Mouse (Mus musculus): ENCODE measurements around the gene Mosmo. TPM values are rescaled to one million over a fixed set of nuclear protein-coding genes. Genes with fewer than 3 reads are reported as not detected.
"Not testable (repeated sequence)": the region's sequence is repeated elsewhere in the genome, so short reads cannot be mapped to it uniquely, and the experiment has no call there.

Gene Mosmo
- total RNA-seq, 2 experiments from 2014 or later: 36.2 to 41.2 TPM

- no peak for DNase-seq (ENCODE audit: low spot score in 2 of 2)
Observed at GRCm38 (mm10) chr7:120696331-120696730, 18.9 kb downstream of the Mosmo start.

GRCm38 (mm10) chr7:120699586-120699985 lies 22.2 kb downstream of the Mosmo start:
- DNase-seq (ENCODE audit: low spot score in 2 of 2): no peak

DNA sequence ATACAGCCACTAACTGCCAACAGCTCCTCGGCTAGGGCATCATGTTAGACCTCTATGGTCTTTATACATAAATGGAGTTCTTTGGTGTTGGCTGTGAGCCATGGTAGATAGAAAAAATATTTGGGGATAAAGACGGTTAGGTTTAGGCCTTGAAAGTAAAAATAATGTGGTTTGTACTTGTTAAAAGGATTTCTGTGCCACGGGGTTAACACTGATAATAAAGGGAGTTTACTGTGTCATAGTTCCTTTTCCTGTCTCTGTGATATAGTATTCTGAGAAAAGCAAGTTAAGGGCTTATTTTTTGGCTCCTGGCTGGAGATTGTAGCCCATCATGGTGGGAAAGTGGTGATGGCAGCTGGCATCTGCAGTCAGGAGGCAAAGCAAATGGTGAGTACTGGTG lies 26.5 kb downstream of the Mosmo start:
- no peak for DNase-seq (ENCODE audit: low spot score in 2 of 2)

DNA sequence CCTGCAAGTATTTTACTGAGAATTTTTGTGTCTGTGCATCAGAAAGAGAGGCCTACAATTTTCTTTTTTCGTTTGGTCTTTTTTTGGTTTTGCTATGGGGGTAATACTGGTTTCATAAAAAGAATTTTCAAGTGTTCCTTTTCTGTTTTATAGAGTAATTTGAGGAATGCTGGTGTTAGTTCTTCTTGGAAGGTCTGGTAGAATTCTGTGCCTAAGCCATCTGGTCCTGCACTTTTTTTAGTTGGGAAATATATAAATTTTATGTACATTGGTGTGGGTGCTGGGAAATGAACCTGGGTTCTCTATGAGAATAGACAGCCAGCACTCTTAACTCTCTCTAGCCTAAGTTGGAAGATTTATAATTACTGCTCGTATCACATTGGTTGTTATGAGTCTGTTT lies 34.7 kb downstream of the Mosmo start:
- DNase-seq (ENCODE audit: low spot score in 2 of 2): no peak

- DNase-seq (ENCODE audit: low spot score in 2 of 2): no peak
Observed at GRCm38 (mm10) chr7:120713225-120713624, 35.8 kb downstream of the Mosmo start.

- DNase-seq (ENCODE audit: low spot score in 2 of 2): not testable (repeated sequence)
Observed at GRCm38 (mm10) chr7:120713951-120714350, 36.5 kb downstream of the Mosmo start.

GRCm38 (mm10) chr7:120717261-120717660 lies 39.8 kb downstream of the Mosmo start:
- DNase-seq (ENCODE audit: low spot score in 2 of 2): no peak

DNA sequence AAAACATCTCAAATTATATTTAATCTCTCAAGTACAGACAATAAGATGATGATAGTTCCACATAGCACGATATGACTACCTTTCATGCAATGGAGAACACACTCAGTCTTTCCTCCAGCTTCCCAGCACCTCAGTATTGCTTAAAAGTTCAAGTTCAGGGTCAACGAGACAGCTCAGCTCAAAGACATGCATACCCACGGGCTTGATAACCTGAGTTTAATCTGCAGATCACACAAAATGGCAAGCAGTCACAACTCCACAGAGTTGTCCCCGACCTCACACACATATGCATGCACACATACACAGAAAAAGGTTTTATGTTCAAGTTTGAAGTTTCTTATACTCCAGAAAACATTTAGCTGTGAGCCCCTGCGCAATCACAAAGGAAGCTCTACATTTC lies 43.6 kb downstream of the Mosmo start:
- DNase-seq (ENCODE audit: low spot score in 2 of 2): no peak

DNA sequence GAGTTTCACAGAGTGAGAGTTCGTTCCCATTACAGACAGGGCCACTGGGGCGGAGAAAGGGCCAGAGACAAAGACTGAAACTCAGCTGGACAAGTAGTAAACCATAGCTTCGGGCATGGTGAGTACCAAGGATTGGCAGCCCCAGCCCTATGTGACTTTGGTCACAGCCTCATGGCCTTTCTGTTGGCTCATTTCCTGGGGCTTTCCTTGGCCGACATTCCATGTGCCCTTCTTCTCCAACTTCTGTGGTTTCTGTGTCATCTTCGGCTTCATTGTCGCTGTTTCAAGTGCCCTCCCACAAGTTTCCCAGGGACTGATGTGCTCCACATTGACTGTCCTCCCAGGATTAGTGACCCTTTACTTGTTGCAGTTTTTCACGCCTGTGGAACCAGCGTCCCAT lies 44.0 kb downstream of the Mosmo start:
- DNase-seq (ENCODE audit: low spot score in 2 of 2): no peak

DNA sequence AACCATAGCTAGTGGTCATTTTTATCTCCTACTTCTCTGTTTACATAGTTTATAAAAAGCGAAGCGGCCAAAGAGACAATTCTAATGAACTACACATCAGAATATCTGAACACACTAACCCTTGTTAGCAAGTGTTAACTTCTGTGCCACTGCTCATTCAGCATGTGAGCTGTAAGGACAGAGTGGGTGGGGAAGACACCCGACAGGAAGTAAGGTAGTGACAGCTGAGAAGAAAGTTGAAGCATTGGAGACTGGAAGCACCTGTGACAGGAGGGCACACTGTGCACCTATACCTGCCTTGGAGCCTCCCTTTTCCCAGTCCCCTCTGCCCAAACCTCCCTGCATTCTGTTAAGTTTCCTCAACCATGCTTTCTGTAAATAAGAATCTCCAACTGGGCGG lies 44.6 kb downstream of the Mosmo start:
- DNase-seq (ENCODE audit: low spot score in 2 of 2): no peak

DNA sequence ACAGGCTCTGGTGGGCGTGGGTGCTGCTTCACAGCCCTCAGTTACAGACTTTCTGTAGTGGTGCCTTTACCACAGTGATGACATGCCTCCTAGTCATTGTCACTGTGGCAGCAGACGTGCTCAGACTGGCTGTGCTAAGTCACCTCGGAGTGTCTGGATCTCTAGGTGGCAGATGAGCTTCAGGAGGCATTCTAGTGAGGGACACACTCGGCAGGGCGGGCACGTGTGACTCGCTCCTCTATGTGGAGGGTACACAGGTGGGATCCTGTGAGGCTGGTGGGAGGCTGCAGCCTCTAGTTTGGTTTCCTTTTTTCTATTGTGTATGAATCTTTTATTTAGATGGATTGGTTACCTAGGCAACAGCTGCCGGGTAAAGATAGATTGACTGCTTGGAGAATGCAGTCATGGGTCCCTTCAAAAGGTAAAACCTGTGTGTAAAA lies 45.4 kb downstream of the Mosmo start:
- no peak for DNase-seq (ENCODE audit: low spot score in 2 of 2)

DNA sequence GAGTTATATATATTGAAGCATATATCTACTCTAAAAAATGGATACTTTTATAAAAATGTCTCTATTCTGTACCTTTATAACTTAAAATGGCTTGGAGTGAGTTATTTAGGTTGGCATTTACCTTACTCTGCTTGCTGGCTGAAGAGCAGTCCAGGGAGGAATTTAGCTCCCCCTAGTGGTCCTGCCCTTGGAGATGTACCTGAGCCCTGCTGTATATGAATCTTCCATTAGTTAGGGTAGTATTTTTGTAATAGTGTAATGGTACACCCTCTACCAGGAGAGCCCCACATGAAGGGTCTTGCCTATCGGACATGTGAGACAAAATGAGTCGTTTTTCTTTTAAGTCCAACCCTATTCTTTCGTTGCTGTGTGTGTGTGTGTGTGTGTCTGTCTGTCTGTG lies 50.2 kb downstream of the Mosmo start:
- no peak for DNase-seq (ENCODE audit: low spot score in 2 of 2)

DNA sequence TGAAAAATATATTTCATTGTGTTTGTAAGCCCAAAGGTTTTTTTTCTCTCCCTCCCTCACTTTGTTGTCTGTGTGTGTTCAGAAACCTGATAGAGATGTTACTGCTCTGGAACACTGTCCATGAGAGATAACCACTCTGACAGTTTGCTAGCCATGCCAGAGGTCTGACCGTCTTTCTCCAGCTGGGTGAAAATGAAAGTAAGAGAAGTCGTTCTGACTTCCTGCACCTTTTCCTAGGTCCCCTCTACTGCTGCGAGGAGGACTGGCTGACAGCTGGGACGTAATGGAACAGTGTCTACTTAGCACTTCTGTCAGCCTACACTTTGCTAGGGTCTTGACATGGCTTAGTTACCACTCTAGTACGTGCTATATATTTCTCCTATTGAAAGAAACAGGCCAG lies 52.2 kb downstream of the Mosmo start:
- DNase-seq (ENCODE audit: low spot score in 2 of 2): no peak

DNA sequence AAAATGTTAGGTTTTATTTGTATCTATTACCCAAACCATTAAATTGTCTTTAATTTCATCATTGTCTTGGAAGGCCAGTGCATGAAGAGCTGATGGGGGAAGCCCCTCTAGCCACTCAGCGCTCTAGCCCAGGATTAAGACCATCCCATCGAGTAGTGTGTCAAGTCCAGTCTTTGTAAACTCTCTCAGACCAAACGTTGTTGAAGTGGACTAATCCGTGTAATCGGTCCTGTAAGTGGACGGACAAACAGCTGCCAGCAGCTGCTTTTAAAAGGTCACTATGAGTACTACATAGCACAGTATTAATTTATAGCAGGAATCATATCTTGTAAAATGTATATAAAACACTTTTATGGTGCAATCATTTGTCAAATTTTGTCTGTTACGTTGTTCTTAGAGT lies 55.5 kb downstream of the Mosmo start:
- DNase-seq (ENCODE audit: low spot score in 2 of 2): no peak

DNA sequence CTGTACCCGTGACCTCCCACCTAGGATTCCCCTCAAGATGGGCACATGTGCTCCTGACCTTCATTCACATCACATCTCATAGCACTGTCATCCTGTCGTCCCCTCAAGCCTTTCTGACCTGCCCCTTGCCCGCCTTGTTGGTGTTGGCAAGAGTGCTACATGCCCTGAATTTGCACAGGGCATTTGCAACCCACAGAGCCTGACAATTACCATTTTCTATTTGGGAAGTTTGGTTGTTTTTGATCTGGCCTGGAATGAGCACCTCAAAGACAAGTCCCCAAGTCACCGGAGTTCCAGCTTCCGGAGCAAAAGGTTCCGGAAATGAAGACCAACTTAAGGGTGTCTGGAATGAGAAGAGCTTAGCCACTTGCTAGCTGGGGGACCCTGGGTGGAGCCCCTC lies 61.6 kb downstream of the Mosmo start, which contains the start of gene Vwa3a:
Gene Vwa3a (plus strand): TSS at position 301 of the 400 bp plus-strand sequence.
- no peak for DNase-seq (ENCODE audit: low spot score in 2 of 2)

DNA sequence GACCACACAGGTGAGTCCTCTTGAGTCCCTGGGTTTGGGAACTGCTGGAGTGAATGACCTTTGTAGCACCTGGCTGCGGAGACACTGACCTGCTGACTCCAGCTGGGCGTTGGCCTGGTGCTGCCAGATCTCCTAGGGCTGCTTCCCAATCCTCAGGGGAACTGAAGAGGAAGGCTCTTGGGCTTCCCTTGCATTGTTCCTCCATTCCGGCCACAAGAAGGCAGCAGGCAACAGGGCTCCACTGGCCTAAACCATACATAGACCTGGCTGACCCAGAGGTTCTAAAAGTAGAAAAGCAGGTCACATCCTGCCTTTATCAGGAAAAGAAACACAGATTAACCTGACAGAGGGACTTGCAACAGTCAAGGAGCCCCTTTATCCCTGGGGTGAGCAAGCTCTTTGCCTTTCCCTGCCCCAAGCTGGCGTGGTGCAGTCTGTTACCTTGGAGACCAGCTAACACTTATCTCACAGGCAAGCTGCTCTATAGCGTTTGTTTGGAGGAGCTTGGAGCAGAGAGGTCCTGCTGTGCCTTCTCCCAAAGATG lies 62.2 kb downstream of the Mosmo start:
- DNase-seq (ENCODE audit: low spot score in 2 of 2): no peak

DNA sequence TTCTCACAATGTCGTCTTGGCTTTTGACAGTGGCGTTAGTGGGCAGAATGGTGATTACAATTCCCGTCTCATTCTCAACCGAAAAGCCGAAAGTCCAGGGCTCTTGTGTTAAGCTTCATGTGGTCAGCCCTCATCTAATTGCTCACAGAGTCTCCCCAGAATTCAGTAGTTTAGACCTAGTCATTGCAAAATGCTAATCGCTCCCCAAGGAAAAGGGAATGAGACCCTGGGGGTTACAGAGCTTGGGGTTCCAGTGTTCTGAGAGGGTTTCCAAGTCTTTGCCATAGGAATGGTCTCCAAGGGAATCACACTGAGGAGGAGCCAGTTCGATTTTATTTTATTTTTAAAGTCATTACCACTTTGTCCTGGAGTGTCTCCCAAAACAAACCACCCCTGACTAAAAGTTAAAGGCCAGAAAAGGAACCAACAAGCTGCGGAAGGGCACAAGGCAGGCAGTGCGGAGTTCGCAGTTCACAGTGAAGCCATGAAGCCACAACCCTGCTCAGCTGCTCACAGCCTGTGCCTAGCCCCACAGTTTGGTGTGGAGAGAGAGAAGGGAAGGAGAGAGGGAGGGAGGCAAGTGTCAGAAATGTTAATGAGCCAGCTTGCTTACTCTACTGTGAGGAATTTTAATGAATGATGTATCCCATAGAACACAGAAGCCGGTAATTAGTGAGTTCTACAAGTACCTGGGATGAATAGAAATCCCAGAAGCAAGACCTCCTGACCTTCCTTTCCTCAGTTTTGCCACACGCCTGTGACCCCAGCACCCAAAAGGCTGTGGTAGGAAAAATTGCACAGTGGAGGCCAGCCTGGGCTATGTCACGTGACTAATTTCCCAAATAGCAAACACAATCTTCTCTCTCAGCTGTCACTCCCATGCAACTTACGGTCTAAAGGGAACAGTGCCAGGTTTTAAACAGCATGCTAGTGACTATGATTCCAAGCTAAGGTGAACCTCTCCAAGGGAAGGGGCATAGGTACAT lies 66.2 kb downstream of the Mosmo start:
- DNase-seq (ENCODE audit: low spot score in 2 of 2): no peak

- no peak for DNase-seq (ENCODE audit: low spot score in 2 of 2)
Observed at GRCm38 (mm10) chr7:120744606-120745005, 67.2 kb downstream of the Mosmo start.

GRCm38 (mm10) chr7:120746029-120746428 lies 68.6 kb downstream of the Mosmo start:
- no peak for DNase-seq (ENCODE audit: low spot score in 2 of 2)

- DNase-seq (ENCODE audit: low spot score in 2 of 2): no peak
Observed at GRCm38 (mm10) chr7:120746821-120747220, 69.4 kb downstream of the Mosmo start.

DNA sequence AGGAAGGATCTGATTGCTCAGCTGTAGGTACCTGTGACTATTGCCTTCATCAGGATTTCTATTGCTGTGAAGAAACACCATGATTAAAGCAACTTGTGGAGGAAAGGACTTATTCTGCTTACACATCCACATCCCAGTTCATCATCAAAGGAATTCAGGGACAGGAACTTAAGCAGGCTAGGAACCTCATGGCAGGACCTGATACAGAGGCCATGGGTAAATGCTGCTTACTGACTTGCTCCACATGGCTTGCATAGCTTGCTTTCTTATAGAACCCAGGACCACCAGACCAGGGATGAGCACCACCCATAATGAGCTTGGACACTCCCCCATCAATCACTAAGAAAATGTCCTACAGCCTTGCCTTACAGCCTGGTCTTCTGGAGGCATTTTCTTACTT lies 71.1 kb downstream of the Mosmo start:
- DNase-seq (ENCODE audit: low spot score in 2 of 2): no peak

DNA sequence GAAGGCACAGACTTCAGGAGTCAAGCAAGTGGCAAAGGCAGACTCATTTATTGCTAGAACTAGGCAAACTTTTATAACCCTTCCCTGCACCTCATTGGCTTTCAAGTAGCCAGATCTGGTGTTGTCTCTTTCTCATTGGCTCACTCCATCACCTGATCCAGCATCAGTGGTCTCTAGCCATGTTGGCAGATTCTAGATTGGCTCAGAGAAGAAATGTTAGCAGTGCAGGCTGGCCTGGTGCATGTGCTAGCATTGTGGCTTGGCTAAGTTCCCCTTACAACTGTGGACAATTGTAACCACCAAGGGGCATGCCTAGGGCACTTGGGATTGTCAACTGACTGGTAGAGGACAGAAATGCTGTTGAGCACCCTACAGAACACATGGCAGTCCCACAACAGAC lies 73.9 kb downstream of the Mosmo start:
- DNase-seq (ENCODE audit: low spot score in 2 of 2): no peak

DNA sequence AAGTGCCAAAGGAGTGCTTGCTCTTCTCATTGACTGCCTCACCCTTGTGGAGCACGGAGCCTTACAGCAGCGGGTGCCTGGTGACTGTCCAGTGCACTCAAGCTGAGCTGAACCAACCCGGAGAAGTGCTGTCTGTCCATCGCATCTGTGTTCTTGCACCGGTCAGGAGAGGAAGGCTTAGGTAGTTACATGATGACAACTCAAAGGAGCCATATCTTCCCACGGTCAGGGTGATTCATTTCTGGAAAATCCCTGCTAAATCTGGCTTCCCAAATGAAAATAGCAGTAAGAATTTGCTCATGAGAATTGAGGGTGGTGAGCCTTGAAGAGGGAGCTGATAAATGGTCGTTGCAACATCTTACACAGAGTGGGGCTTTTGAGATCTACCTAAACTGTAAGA lies 74.5 kb downstream of the Mosmo start:
- no peak for DNase-seq (ENCODE audit: low spot score in 2 of 2)

Measured in adrenal gland, postnatal 4 days (tissue).